Mouse (Mus musculus) central nervous system, embryonic 18 days (tissue): Measurements from ENCODE around the gene Ankrd40. TPM values are rescaled to one million over a fixed set of nuclear protein-coding genes. Genes with fewer than 3 reads are reported as not detected.

Experiments used
- polyA plus RNA-seq: library from polyadenylated mRNA; depleted of rRNA; stranded (reverse); fragments of >200 nt; gene quantifications from 2 replicates; pipeline ENCODE4 v1.2.3, GENCODE M21; 2012; rRNA removed

The Ankrd40 gene
- polyA plus RNA-seq, result 45.8 and 46.1 TPM in 2 replicates

DNA sequence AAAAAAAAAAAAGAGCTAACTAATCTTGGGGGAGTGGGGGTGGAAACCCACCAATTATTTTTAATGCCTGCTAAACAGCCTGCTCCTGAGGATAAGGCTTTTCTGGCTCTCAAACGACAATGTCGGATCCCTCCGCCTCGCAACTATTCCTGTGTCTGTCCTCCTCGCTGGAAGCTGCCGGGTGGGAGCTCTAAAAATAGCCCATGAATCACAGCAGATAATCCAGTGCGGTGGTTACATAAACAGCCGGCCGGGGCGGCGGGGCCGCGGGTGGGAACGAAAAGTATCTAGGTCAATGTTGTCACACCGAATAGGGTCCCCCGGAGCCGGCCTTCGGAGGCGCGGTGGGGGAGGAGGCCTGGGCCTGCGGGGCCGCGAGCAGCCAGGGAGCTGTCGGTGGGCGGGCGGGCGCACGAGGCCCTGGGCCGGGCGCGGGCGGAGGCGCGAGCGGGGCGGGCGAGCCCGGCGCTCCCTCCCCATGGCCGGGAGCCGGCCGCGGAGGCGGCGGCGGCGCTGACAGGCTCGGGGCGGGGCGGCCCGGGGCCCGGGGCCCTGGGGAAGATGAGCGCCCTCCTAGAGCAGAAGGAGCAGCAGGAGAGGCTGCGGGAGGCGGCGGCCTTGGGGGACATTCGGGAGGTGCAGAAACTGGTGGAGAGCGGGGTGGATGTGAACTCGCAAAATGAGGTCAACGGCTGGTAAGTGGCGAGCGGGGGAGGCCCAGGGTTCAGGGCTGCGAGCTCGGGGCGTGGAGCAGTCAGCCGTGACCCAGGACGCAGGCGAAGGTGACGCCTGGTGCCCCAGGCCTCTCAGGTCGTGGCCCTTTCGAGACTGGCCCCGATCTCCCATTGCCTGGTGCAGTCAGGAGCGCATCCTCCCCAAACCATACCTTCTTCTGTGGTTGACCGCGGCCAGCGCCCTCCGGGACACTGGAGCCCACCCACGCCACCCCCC is at the start of gene Ankrd40:
Gene Ankrd40 (plus strand): TSS at position 309 of the 951 bp plus-strand sequence.

DNA sequence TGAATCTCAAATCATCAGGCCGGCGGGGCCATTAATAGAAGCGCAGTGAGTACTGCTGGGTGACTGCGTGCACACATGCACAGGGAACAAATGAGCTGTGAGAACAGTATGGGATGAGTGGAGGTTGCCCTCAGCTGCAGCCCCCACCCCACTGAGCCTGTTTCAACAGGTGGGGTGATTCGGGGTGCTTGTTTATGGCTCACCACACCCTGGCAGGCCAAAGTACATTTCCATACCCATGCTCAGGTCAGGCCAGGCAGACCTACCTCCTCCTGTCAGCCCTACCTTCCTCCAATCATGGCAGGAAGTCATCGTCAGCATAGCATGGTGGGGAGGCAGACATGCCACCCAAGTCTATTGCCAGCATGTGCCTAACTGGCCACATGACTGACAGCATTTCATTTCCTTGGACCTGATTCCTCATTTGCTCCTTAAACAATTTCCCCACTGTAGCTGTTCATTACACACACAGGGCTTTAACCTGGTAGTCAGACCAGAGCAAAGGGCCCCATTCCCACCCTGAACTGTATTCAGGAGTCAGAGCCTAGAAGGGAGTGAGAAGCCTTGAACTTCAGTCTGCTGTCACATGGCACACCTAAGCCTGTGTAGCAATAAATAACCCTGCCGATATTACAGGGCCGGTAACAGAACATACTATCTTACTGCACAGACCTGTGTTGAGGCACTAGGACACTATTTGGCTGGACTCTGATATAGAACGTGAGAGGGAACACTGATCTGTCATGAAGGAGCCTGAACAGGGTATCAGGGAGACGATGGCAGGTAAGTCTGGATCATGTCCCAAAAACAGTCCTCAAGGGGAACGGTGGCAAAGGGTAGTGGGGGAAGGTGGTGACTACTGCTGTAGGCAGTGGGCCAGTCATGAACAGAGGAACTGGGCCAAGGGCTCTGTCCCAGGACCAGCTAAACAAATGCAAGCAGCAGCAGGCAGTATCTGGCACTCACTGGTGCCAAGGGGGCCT is 46.3 kb upstream of the Ankrd40 start, which contains the start of gene Gm21885:
Gene Gm21885 (plus strand): TSS at position 675 of the 983 bp plus-strand sequence.

DNA sequence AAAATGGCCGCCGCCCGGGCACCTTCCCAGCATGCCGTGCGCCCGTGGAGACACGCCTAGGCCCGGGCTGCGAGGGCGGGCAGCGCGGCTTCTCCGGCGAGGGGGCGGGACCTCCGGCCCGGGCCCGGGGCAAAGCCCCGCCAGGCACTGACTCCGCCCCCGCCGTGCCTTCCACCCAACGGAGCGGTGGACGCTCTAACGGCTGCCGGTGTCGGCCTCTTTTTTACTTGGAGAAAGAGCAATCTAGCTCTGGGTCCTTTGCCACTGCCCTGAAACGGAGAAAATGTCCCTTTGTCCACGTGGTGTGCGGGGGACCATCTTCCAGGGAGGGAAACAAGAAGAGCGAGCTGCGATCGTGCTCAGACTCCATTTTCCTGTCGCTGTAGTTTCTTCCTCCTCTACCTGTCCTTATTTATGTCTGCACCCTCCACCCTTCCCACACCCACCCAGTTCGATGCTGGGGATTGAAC is 5.8 kb upstream of the Ankrd40 start, which contains the start of gene Luc7l3:
Gene Luc7l3 (minus strand): TSS at position 58 of the 470 bp plus-strand sequence.

Other genes with a start within 250 kb of the Ankrd40 start
- 21.7 and 22.5 TPM in 2 replicates for gene Tob1, start 116.5 kb upstream of the Ankrd40 start, polyA plus RNA-seq
- 2.9 and 5.0 TPM in 2 replicates for gene Wfikkn2, start 82.0 kb upstream of the Ankrd40 start, polyA plus RNA-seq
- gene Gm21885, start 46.1 kb upstream of the Ankrd40 start, polyA plus RNA-seq, result not detected in 2 replicates
- 210 and 218 TPM in 2 replicates for gene Luc7l3, start 6.0 kb upstream of the Ankrd40 start, polyA plus RNA-seq
- gene Abcc3, start 65.0 kb downstream of the Ankrd40 start, polyA plus RNA-seq, result 0.62 and 0.66 TPM in 2 replicates
- 192 and 209 TPM in 2 replicates for gene Cacna1g, start 146.2 kb downstream of the Ankrd40 start, polyA plus RNA-seq
- 1.7 and 2.1 TPM in 2 replicates for gene Spata20, start 158.2 kb downstream of the Ankrd40 start, polyA plus RNA-seq
- 1.4 and 2.4 TPM in 2 replicates for gene Epn3, start 172.0 kb downstream of the Ankrd40 start, polyA plus RNA-seq
- gene Mycbpap, start 193.7 kb downstream of the Ankrd40 start, polyA plus RNA-seq, result 1.7 and 2.4 TPM in 2 replicates
- gene Rsad1, start 221.3 kb downstream of the Ankrd40 start, polyA plus RNA-seq, result 12.9 and 14.9 TPM in 2 replicates
- 0.19 and 0.43 TPM in 2 replicates for gene Chad, start 237.0 kb downstream of the Ankrd40 start, polyA plus RNA-seq